Mouse (Mus musculus) G1E (cell line): ENCODE data around the gene Gse1. TPM values are rescaled to one million over a fixed set of nuclear protein-coding genes. Genes with fewer than 3 reads are reported as not detected.

Experiments
- ATAC-seq: 2 replicates; pipeline ENCODE4 v1.8.0; 2016; ENCODE audit warnings: mild to moderate bottlenecking; ENCODE audit not compliant: insufficient number of reproducible peaks, poor library complexity, low FRiP score, severe bottlenecking; ENCODE audit errors: extremely low read depth
- DNase-seq: peaks from one replicate; pipeline ENCODE4 v3.0.0; 2012; ENCODE audit warnings: low spot score
- H3K27me3 ChIP-seq: 2 replicates; pipeline ENCODE4 v1.6.1; 2012; ENCODE audit warnings: mild to moderate bottlenecking, low read length, inconsistent platforms; ENCODE audit not compliant: insufficient read depth
- H3K36me3 ChIP-seq: replicated peaks from 2 replicates; pipeline ENCODE3; 2012; ENCODE audit warnings: mild to moderate bottlenecking, inconsistent platforms
- H3K4me1 ChIP-seq: 2 replicates; pipeline ENCODE4 v1.6.1; 2012; ENCODE audit warnings: low read depth, low read length, inconsistent platforms, mixed read lengths; ENCODE audit not compliant: insufficient read depth
- H3K4me3 ChIP-seq: 2 replicates; pipeline ENCODE4 v1.5.1; 2012; ENCODE audit warnings: low read depth, mild to moderate bottlenecking, inconsistent platforms, low read length, moderate library complexity, mixed read lengths
- H3K9me3 ChIP-seq: replicated peaks from 2 replicates; pipeline ENCODE4 v1.6.1; 2012; ENCODE audit warnings: inconsistent platforms
- CTCF ChIP-seq: IDR thresholded peaks from 2 replicates; pipeline ENCODE4 v1.5.1; 2012; ENCODE audit warnings: low read depth, low read length, inconsistent platforms, mixed read lengths
- GATA1 ChIP-seq: IDR thresholded peaks from 2 replicates; pipeline ENCODE4 v1.6.1; 2012; ENCODE audit warnings: borderline replicate concordance, low read length, inconsistent platforms, mixed read lengths
- GATA2 ChIP-seq: IDR thresholded peaks from 2 replicates; pipeline ENCODE4 v1.6.1; 2012; ENCODE audit warnings: low read depth, low read length, inconsistent platforms, borderline replicate concordance
- POLR2AphosphoS5 ChIP-seq: IDR thresholded peaks from 2 replicates; pipeline ENCODE4 v1.6.1; 2012; ENCODE audit warnings: low read depth, low read length, inconsistent platforms; ENCODE audit not compliant: insufficient replicate concordance
- TAL1 ChIP-seq: conservative IDR thresholded peaks from 2 replicates; pipeline ENCODE4 v1.6.1; 2012; ENCODE audit warnings: low read depth, low read length, inconsistent platforms, mixed read lengths
- polyA plus RNA-seq: library from polyadenylated mRNA; stranded (reverse); fragments of >175 nt; gene quantifications from 2 replicates; pipeline ENCODE4 v1.2.3, GENCODE M21; 2012
- total RNA-seq, 2 experiments: library from RNA; stranded (forward) in 1 of 2; stranded (reverse) in 1 of 2; fragments of 200-1000 nt in 1 of 2; fragments of >200 nt in 1 of 2; fragmentation: Nextera tagmentation in 1 of 2; gene quantifications; 2 replicates each; pipeline ENCODE4 v1.2.3; 2014 to 2017

The Gse1 gene
- total and polyA plus RNA-seq, 3 experiments = 6.3 to 106 (median 48.4) TPM

- ATAC-seq (no peak), DNase-seq (no peak)
- no peaks in the 10 kb centered on the region for H3K36me3 ChIP-seq
- no peaks in the 10 kb centered on the region for H3K9me3 ChIP-seq
- no peak overlapping the region for H3K4me3 ChIP-seq
- H3K27me3 ChIP-seq = peaks cover 45% of the 10 kb centered on the region
- no peak for TF ChIP-seq GATA1
- TF ChIP-seq GATA2 = no peak
- TF ChIP-seq POLR2AphosphoS5 = no peak
- no peak for TF ChIP-seq CTCF
- TF ChIP-seq TAL1 = no peak
- peaks cover 76% of the 10 kb centered on the region for H3K4me1 ChIP-seq
Measured at GRCm38 (mm10) chr8:120482015-120482689, 253.9 kb downstream of the Gse1 start.

DNA sequence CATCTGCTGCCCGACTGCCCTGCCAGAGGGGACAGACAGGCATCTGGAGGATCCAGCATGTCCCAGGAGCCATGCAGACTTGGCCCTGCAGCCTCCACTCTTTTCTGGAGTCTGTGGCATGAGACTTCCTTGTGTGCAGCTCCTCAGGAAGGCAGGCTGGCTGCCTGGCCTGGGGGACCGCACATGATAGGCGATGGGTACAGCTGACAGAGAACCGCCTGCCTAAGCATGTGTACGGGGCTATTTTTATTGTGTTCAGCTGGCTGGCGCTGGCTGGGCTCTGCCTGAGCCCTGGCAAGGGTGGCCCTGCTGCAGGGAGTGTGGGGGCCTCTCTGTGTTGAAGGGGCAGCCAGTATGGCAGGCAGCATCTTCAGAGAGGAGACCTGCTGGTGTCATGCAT is 256.2 kb downstream of the Gse1 start:
- ATAC-seq = no peak
- H3K4me1 ChIP-seq = peaks cover 67% of the 10 kb centered on the region
- peaks cover 37% of the 10 kb centered on the region for H3K27me3 ChIP-seq
- H3K36me3 ChIP-seq = no peaks in the 10 kb centered on the region
- no peaks in the 10 kb centered on the region for H3K9me3 ChIP-seq
- no peak for TF ChIP-seq GATA1
- TF ChIP-seq CTCF = no peak
- no peak for TF ChIP-seq GATA2
- TF ChIP-seq POLR2AphosphoS5 = no peak
- TF ChIP-seq TAL1 = no peak
- no peak overlapping the region for H3K4me3 ChIP-seq
- DNase-seq = no peak

- peaks cover 68% of the 10 kb centered on the region for H3K4me1 ChIP-seq
- no peak for ATAC-seq
- H3K4me3 ChIP-seq = peak overlapping the region; percentile 41; the same call in 1 of the 2 replicates
Measured at GRCm38 (mm10) chr8:120485116-120485515, 256.9 kb downstream of the Gse1 start.

DNA sequence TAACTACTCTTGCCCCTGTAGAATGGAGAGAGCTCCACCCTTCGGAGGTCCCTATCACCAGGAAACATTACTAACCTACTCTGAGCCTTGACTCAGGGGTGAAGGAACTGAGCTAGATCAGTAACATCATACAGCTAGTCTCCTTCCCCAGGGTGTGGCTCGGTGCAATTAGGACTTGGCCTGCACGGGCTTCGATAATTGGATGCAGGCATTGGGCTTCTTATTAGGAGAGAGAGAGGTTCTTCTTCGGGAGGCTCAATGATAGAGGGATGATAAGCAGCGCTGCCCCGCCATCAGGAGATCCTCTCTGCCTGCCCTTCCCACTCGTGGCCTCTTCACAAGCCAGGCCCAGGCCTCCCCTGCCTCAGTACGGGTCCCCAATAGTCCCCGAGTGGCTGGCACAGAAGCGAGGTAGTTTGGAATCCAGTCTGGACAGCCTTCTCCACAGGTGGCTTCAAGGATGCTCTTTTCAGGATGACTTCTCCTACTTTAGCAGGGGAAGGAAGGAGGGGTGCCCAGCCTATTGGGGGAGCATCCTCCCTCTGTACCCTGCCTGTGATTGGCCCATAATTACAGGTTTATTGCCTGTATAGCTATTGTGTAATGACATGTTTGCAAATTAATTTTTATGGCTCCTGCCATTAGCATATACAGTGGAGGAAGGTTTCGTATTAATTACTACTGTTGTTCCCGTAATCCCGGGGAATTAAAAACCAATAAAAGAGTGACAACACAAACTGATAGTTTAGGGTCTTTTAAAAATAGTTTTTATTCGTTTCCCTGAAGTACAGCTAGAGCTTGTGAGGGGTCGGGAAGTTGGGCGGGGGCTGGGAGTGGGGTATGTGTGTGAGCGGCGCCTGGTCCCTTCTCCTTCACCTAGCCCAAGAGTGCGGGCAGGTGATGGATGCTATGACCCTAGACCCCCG is 257.6 kb downstream of the Gse1 start:
- Histone ChIP-seq H3K9me3 (no peaks in the 10 kb centered on the region), H3K4me1 (peaks cover 69% of the 10 kb centered on the region), H3K4me3 (peak overlapping the region; percentile 83), H3K27me3 (peaks cover 37% of the 10 kb centered on the region), H3K36me3 (peaks cover under 1% of the 10 kb centered on the region)
- TF ChIP-seq GATA2 = no peak
- TF ChIP-seq GATA1 = no peak
- DNase-seq = no peak
- ATAC-seq = peak; percentile 2; the same call in 1 of the 2 replicates

More at GRCm38 (mm10) chr8:120485116-120485515, 256.9 kb downstream of the Gse1 start:
- Histone ChIP-seq H3K9me3 (no peaks in the 10 kb centered on the region), H3K36me3 (no peaks in the 10 kb centered on the region), H3K27me3 (peaks cover 37% of the 10 kb centered on the region)
- TF ChIP-seq TAL1 (no peak), GATA1 (no peak), GATA2 (no peak), POLR2AphosphoS5 (no peak), CTCF (no peak)
- DNase-seq = no peak

DNA sequence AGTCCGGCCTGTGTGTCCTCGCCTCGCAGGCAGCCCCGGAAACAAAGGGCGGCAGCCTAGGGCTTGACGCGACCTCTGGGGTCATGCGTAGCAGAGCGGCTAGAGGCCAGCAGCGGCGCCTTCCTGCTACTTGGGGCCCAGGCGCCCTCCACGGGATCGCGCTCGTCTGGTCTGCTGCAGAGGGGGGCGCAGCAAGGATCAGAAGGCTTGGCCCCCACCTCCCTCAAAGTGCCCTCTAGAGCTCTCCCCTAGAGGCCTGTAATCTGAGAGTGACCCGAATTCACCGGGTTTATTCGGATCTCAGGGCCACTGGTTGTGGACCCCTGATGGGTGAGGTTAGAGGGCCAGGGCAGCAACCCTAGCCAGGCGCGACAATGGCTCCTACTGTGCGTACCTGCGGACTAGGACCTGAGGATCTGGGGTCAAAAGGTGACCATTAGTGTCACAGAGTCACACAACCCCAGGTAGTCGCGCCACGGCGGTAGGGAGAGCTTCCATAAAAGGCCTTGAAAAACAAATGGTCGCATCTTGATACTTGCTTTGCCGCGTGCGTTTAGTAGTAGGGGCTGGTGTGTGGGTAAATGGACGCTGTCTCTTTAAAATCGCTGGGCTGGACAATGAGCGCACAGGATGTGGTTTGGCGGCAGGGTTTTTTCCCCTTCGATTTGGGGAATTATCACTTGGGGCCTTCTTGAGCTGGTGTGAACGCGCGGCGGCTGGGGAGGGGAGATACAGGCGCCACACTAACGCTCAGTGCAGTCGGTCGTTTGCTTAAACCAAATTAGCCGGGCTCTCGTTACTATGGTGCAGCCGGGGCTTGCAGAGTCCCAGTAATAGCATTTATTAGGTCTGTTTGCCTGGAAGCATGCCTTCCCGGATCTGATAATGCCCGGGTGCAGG is 258.5 kb downstream of the Gse1 start:
- H3K4me3 ChIP-seq = peak overlapping the region; percentile 83
- TF ChIP-seq POLR2AphosphoS5 (no peak), TAL1 (peak; percentile 91)
- H3K27me3 ChIP-seq = peaks cover 29% of the 10 kb centered on the region
- ATAC-seq (peak; percentile 81), DNase-seq (peak; percentile 73)
- no peaks in the 10 kb centered on the region for H3K9me3 ChIP-seq
- peaks cover 75% of the 10 kb centered on the region for H3K4me1 ChIP-seq
- H3K36me3 ChIP-seq = peaks cover 9% of the 10 kb centered on the region

- DNase-seq = no peak
- TF ChIP-seq GATA1 = no peak
- no peak for TF ChIP-seq TAL1
- no peak for TF ChIP-seq GATA2
- H3K4me1 ChIP-seq = peaks cover 75% of the 10 kb centered on the region
- H3K27me3 ChIP-seq = peaks cover 25% of the 10 kb centered on the region
- no peak for ATAC-seq
- H3K36me3 ChIP-seq = peaks cover 12% of the 10 kb centered on the region
- H3K4me3 ChIP-seq = peak overlapping the region; percentile 83
- H3K9me3 ChIP-seq = no peaks in the 10 kb centered on the region
Measured at GRCm38 (mm10) chr8:120487377-120487728, 259.1 kb downstream of the Gse1 start.
